Mouse (Mus musculus) G1E (cell line): ENCODE results near the gene Exosc3.
"Not testable (repeated sequence)": the region's sequence is repeated elsewhere in the genome, so short reads cannot be mapped to it uniquely, and the experiment has no call there.

Experiments used
- CTCF ChIP-seq: IDR thresholded peaks from 2 replicates; pipeline ENCODE4 v1.5.1; 2012; ENCODE audit warnings: low read depth, low read length, inconsistent platforms, mixed read lengths
- GATA1 ChIP-seq: IDR thresholded peaks from 2 replicates; pipeline ENCODE4 v1.6.1; 2012; ENCODE audit warnings: borderline replicate concordance, low read length, inconsistent platforms, mixed read lengths
- POLR2AphosphoS5 ChIP-seq: IDR thresholded peaks from 2 replicates; pipeline ENCODE4 v1.6.1; 2012; ENCODE audit warnings: low read depth, low read length, inconsistent platforms; ENCODE audit not compliant: insufficient replicate concordance

DNA sequence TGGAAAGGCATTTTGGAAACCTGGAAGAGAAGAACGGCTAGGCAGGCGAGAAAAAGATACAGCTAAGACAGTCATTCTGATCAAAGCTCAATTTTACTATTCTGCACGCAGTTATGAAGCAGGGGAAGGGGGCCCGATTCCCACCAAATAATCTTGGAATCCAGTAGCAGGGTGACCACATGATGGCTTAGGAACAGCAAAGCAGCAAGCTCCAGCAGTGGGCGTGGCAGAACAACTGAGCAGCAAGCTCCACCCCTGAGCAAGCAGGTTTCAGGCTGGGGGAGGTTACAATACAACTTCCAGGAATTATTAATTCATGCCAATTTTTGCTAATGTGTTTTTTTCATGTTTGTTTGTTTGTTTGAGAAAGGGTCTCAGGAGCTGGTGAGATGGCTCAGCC, 44.8 kb upstream of the Exosc3 start:
- TF ChIP-seq CTCF, GATA1, POLR2AphosphoS5: not testable (repeated sequence)
